Comparison of ENCODE assay signal across 8 mouse cellular contexts in the genomic region with DNA sequence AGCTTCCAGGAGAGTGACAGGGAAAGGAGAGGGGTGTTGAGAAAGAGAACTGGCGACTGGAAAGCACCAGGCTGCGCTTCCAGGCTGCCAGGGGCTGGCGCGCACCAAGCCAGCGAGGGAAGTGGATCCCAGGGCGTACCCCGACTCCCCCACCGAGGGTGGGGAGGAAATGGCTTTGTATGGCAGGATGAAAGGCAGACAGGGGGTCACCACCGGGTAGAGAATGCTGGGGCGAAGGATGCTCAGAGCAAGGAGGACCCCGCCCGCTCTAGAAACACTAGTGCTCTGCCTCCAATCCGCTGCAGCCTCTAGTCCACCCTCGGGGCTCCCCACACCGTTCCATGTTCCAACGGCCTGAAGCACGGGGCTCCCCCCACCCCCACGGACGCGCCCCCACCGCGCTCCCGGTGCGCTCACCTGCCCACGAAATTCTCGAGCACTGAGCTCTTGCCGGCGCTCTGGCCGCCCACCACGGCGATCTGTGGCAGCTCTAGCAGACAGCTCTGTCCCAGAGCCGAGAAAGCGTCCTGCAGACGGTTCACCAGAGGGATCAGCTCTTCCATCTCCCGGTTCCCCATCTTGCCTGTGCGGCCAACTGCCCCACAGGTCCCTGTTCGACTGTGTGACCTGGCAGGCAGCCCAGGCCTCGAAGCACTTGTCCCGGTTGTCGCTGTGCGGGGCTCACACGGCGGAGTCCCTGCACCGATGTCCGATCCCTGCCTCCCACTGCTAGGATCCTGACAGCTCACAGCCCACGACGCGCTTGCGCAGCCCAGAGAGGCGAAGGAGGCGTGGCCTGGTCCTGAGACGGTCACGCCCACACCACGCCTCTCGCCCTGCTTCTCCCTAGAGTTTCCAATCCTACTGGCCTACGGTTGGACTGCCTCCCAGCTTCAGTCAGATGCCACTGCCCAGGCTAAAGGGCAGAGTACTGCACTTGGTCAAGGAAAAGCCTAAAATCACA. TPM values are rescaled to one million over a fixed set of nuclear protein-coding genes. Genes with fewer than 3 reads are reported as not detected.
DNase-seq lines count a peak whose midpoint lies in the region; ATAC-seq and TF ChIP-seq lines count a peak whose summit lies in the region.

A gene (minus strand): TSS at position 789 of the 964 bp plus-strand sequence.

- ATAC-seq in G1E (ENCODE audit: extremely low read depth, insufficient number of reproducible peaks, low FRiP score, poor library complexity, severe bottlenecking), result no peak

- peaks cover 17% of the 10 kb centered on the region for H3K4me1 ChIP-seq in G1E (ENCODE audit: insufficient read depth, low read depth, low read length)
- H3K4me1 ChIP-seq in lung, adult 2 months (ENCODE audit: control insufficient read depth, insufficient read depth, low read length), result no peaks in the 10 kb centered on the region

- DNase-seq in G1E (ENCODE audit: low spot score), result no peak
- DNase-seq in cerebellum, adult 8-10 months, result peak; percentile 93
- DNase-seq in forelimb bud, embryonic 11.5 days (ENCODE audit: low read depth, low spot score), result peak; percentile 88
- DNase-seq in heart, postnatal 4 days, result peak; percentile 88
- peak; percentile 88 to 91 for DNase-seq in layer of hippocampus, adult 2 months (ENCODE audit: low spot score in 2 of 2)
- peak; percentile 87 for DNase-seq in lung, adult 2 months
- peak; percentile 83 for DNase-seq in ovary, adult 18-20 months (ENCODE audit: low spot score)
- peak; percentile 3 to 16 for DNase-seq in thymus, postnatal 10 days (ENCODE audit: low spot score in 2 of 2)

- TF ChIP-seq POLR2A in lung, adult 2 months (IDR thresholded peaks at IDR 0.05; ENCODE audit: borderline replicate concordance, extremely low read depth, low read depth, low read length), result peak; percentile 79; the same call in 1 of the 2 replicates

- H3K9me3 ChIP-seq in G1E (replicated peaks), result no peaks in the 10 kb centered on the region

- peaks cover 44% of the 10 kb centered on the region for H3K27me3 ChIP-seq in G1E (ENCODE audit: insufficient read depth, low read length)

- no peak for TF ChIP-seq CTCF in G1E (IDR thresholded peaks at IDR 0.05; ENCODE audit: low read depth, low read length)
- peak; percentile 70 for TF ChIP-seq CTCF in layer of hippocampus, adult 2 months (conservative IDR thresholded peaks at IDR 0.05)
- TF ChIP-seq CTCF in lung, adult 2 months (IDR thresholded peaks at IDR 0.05; ENCODE audit: insufficient read depth, low read length), result peak; percentile 26; the same call in 1 of the 2 replicates

- peak within 1 kb of the TSS; percentile 92 for H3K27ac ChIP-seq in layer of hippocampus, adult 2 months

- under 1% methylated on average over 55 of the region's 56 CpGs for WGBS in lung, adult 2 months

- peak within 1 kb of the TSS; percentile 67 for H3K4me3 ChIP-seq in G1E (ENCODE audit: low read depth, low read length)
- H3K4me3 ChIP-seq in layer of hippocampus, adult 2 months, result peak within 1 kb of the TSS; percentile 95
- peak within 1 kb of the TSS; percentile 93 for H3K4me3 ChIP-seq in lung, adult 2 months (replicated peaks; ENCODE audit: extremely low read depth, low read depth, low read length)

- H3K36me3 ChIP-seq in G1E (replicated peaks), result no peaks in the 10 kb centered on the region

RNA-seq across cellular contexts. Expression of the gene that starts here (rescaled TPM):
- 0.58 TPM in 1 of 2 replicates, not detected in the other for total RNA-seq in G1E (2014; fragmentation: Nextera tagmentation)
- 0.29 and 0.66 TPM in 2 replicates for total RNA-seq in G1E (2017)
- 0.12 and 0.27 TPM in 2 replicates for polyA plus RNA-seq in G1E (2012)
- 1 to 10 TPM; 4.5 to 5.5 TPM for total RNA-seq in heart, postnatal 4 days (2021)
- total RNA-seq in layer of hippocampus, adult 2 months (2021), result 10 to 100 TPM; 78.5 to 79.1 TPM
- 4.7 and 6.8 TPM in 2 replicates for polyA plus RNA-seq in lung, adult 2 months (2012; rRNA removed)

Comparison
In these comparisons a context has a peak if more than half of its experiments do, and no peak if none do; other contexts are left out.
1. RNA of the gene that starts here (total RNA-seq): 78.5 to 79.1 TPM in layer of hippocampus, adult 2 months; 4.5 to 5.5 TPM in heart, postnatal 4 days and 0.29 to 0.66 TPM in G1E; every median in the first group is over 10 times any median in the second.
2. Peak in every context shown above with its lines, with median percentiles within 50 percentile points of each other: H3K4me3 ChIP-seq.